Mouse (Mus musculus): ENCODE results near the gene Med24. TPM values are rescaled to one million over a fixed set of nuclear protein-coding genes. Genes with fewer than 3 reads are reported as not detected.
A peak's percentile ranks its signal among the peaks of the same experiment; 100 is the strongest.

The Med24 gene
- 58.4 and 62.7 TPM in 2 replicates for polyA plus RNA-seq (2014; fragmentation: Nextera tagmentation; extraction: Ambion mirVana)

DNA sequence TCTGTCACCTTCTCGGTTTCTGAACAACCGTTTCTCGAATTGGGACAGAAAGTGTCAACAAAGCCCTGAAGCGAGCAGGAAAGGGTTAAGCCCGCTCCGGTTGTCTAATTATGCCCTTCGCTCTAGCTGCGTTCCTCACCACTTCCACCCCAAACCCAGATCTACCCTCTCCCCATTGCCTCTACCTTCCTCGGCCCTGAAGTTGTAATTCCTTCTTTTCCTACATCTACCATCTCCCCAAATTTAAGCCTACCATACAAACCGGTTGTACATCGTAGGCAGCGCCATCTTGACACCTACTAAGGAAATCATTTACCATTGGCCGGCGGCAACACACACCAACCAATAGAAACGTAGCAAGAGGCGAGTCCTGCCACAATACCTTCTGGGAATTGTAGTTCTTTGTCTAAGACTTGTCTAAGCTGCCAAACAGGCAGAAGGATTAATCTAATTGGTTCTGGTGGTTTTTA is at the start of gene Med24:
TSS of gene Med24 (minus strand) at position 317 of the 470 bp plus-strand sequence.
- Histone ChIP-seq H3K27ac (peak within 1 kb of the TSS; percentile 85), H3K9ac (peak within 1 kb of the TSS; percentile 69), H3K4me2 (replicated peaks) (peak within 1 kb of the TSS; percentile 83), H3K27me3 (ENCODE audit: control insufficient read depth, insufficient read depth, low read length) (no peaks in the 10 kb centered on the region), H3K9me3 (ENCODE audit: control insufficient read depth, low read length) (no peaks in the 10 kb centered on the region), H3K4me3 (replicated peaks; ENCODE audit: low read length) (peak within 1 kb of the TSS; percentile 67), H3K36me3 (replicated peaks; ENCODE audit: control insufficient read depth, insufficient read depth) (peaks cover 29% of the 10 kb centered on the region), H3K4me1 (replicated peaks; ENCODE audit: control insufficient read depth, insufficient read depth, low read length) (peaks cover 8% of the 10 kb centered on the region)
- DNase-seq (ENCODE audit: low spot score), result peak; percentile 93
- WGBS, result 0% methylated on average over 16 of the region's 16 CpGs
- peak; percentile 94 for ATAC-seq (ENCODE audit: low FRiP score)

DNA sequence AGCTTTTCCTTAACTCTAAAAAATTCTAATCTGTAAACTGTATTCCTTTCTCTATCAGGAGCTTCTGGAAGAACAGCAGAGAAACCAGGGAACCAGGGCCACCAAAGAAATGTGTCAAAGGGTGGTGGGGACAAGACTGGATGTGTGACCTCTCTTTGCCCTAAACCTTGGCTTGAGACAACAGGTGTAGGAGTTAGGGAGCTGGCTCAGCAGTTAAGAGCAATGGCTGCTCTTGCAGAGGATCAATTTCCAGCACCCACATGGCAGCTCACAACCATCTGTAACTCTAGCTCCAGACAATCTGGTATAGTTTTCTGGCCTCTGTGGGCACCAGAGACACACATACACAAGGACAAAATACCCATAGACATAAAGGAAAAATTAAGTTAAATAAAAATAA is 48.7 kb upstream of the Med24 start:
- no peaks in the 10 kb centered on the region for H3K9me3 ChIP-seq (ENCODE audit: control insufficient read depth, low read length)
- no peak for ATAC-seq (ENCODE audit: low FRiP score)
- H3K4me1 ChIP-seq (replicated peaks; ENCODE audit: control insufficient read depth, insufficient read depth, low read length), result peaks cover 51% of the 10 kb centered on the region
- no peak overlapping the region for H3K4me2 ChIP-seq (replicated peaks)
- no peaks in the 10 kb centered on the region for H3K27me3 ChIP-seq (ENCODE audit: control insufficient read depth, insufficient read depth, low read length)
- DNase-seq (ENCODE audit: low spot score), result no peak
- H3K27ac ChIP-seq, result no peak overlapping the region
- H3K36me3 ChIP-seq (replicated peaks; ENCODE audit: control insufficient read depth, insufficient read depth), result no peaks in the 10 kb centered on the region
- no peak overlapping the region for H3K9ac ChIP-seq
- H3K4me3 ChIP-seq (replicated peaks; ENCODE audit: low read length), result no peak overlapping the region

DNA sequence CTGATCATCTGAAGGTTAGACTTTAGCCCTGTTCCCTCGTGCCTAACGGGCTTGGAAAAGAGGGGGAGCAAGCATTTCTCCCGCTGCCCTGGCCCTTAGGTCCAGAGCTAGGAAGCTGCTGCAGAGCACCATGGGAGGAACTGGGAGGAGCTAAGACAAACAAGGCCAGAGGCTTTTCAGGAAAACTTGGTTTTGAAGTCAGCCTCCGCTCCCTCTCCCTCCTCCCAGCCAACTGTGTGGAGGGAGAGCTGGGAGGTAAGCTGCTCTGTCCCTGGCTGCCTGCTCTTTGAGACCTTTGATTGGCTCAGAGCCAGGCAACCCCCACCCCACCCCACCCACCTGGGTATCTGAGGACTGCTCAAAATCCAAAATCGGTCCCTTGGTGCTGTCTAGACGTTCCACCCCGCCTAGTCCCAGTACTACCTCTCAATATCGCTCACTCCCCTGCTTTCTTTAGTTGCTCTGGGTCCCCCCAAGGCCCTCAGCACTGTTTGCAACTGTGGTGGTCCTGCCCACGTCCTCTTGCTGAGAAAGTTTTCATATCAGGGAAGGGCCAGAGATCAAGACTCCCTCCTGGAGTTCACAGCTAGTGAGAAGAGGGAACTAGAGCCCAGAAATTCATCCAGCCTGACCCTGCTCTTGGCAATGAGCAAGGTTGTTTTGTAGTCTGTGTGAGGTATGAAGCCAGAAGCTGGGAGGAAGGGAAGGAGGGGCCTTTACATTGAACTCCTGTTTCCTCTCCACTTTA is 47.8 kb upstream of the Med24 start:
- no peak overlapping the region for H3K4me3 ChIP-seq (replicated peaks; ENCODE audit: low read length)
- H3K27me3 ChIP-seq (ENCODE audit: control insufficient read depth, insufficient read depth, low read length), result no peaks in the 10 kb centered on the region
- ATAC-seq (ENCODE audit: low FRiP score) (no peak), DNase-seq (ENCODE audit: low spot score) (no peak)
- H3K36me3 ChIP-seq (replicated peaks; ENCODE audit: control insufficient read depth, insufficient read depth), result no peaks in the 10 kb centered on the region
- H3K4me1 ChIP-seq (replicated peaks; ENCODE audit: control insufficient read depth, insufficient read depth, low read length), result peaks cover 42% of the 10 kb centered on the region
- H3K9me3 ChIP-seq (ENCODE audit: control insufficient read depth, low read length), result no peaks in the 10 kb centered on the region
- 13% methylated on average over 9 of the region's 9 CpGs for WGBS
- peak overlapping the region; percentile 13; the same call in 1 of the 2 replicates for H3K4me2 ChIP-seq (replicated peaks)
- no peak overlapping the region; the same call in 1 of the 2 replicates for H3K9ac ChIP-seq
- peak overlapping the region; percentile 33 for H3K27ac ChIP-seq

DNA sequence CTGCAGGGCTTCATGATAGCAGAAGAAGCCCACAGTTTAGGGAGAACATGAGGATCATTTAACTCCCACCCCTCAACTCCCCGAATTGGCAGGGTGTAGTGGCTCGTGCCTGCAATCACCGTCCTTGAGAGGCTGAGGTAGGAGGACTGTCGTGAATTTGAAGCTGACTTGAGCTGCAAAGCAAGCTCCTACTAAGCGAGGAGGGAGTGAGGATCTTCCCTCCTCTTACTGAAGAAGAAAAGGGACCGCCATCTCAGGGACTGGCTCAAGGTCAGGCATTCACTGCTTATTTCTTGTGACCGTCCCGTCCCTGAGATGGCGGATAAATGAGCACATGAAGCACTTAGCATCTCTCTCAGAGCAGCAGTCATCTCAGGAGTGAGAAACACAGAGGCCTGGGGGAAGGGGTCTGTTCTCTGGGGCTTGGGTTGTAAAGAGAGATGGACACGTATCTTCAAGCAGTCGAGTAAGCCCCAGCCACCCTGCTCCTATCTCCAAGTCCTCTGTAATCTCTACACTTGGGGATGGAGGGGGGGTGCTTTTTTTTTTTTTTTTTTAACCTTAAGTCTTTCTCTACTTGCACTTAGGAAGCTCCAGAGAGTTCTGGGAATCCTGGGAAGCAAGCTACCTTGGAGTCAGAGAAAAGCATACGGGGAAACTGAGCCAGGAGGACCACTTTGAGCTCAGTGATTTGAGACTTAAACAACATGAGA is 47.0 kb upstream of the Med24 start:
- Histone ChIP-seq H3K9me3 (ENCODE audit: control insufficient read depth, low read length) (no peaks in the 10 kb centered on the region), H3K4me3 (replicated peaks; ENCODE audit: low read length) (no peak overlapping the region), H3K36me3 (replicated peaks; ENCODE audit: control insufficient read depth, insufficient read depth) (peaks cover 2% of the 10 kb centered on the region), H3K9ac (no peak overlapping the region; the same call in 1 of the 2 replicates), H3K27ac (peak overlapping the region; percentile 63), H3K4me1 (replicated peaks; ENCODE audit: control insufficient read depth, insufficient read depth, low read length) (peaks cover 36% of the 10 kb centered on the region), H3K27me3 (ENCODE audit: control insufficient read depth, insufficient read depth, low read length) (no peaks in the 10 kb centered on the region), H3K4me2 (replicated peaks) (peak overlapping the region; percentile 88)
- DNase-seq (ENCODE audit: low spot score) (no peak), ATAC-seq (ENCODE audit: low FRiP score) (no peak)
- WGBS, result 54% methylated on average over 12 of the region's 12 CpGs

DNA sequence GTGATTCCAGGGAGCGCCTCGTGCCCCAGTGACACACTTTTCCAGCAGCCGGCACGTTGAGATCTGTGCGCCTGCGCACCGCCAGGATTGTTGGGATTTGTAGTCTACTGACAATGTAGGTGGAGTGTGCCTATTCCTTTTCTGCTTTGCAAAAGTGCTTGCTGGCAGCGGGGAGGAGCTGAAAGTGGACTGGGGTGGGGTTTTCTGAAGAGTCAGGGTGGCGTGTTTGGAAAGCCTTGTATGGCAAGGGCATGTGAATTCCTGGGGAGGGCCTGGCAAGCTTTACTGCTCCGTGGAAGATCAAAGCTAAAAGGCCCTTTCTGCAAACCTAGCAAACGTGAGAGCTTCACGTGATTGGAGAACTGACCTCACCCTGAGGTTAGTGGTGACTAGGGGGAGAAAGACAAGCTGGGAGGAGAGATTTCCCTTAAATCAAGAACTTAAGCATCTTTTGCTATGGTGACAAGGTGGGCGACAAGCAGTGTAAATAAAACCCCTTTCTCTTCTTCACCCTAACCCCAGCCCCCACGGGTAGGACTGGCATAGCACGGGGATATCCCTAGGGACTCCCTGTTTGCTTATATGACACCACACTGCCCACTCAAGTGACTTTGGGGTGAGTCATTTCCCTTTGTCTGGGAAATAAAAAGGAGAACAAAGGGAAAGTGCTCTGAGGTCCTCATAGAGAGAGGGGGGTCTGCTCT is 46.3 kb upstream of the Med24 start:
- H3K4me3 ChIP-seq (replicated peaks; ENCODE audit: low read length), result peak overlapping the region; percentile 39
- peaks cover 9% of the 10 kb centered on the region for H3K36me3 ChIP-seq (replicated peaks; ENCODE audit: control insufficient read depth, insufficient read depth)
- 7% methylated on average over 15 of the region's 15 CpGs for WGBS
- H3K9ac ChIP-seq, result peak overlapping the region; percentile 41
- ATAC-seq (ENCODE audit: low FRiP score) (peak; percentile 88), DNase-seq (ENCODE audit: low spot score) (peak; percentile 95)
- H3K27ac ChIP-seq, result peak overlapping the region; percentile 63
- H3K27me3 ChIP-seq (ENCODE audit: control insufficient read depth, insufficient read depth, low read length), result no peaks in the 10 kb centered on the region
- no peaks in the 10 kb centered on the region for H3K9me3 ChIP-seq (ENCODE audit: control insufficient read depth, low read length)
- peaks cover 36% of the 10 kb centered on the region for H3K4me1 ChIP-seq (replicated peaks; ENCODE audit: control insufficient read depth, insufficient read depth, low read length)
- H3K4me2 ChIP-seq (replicated peaks), result peak overlapping the region; percentile 88

DNA sequence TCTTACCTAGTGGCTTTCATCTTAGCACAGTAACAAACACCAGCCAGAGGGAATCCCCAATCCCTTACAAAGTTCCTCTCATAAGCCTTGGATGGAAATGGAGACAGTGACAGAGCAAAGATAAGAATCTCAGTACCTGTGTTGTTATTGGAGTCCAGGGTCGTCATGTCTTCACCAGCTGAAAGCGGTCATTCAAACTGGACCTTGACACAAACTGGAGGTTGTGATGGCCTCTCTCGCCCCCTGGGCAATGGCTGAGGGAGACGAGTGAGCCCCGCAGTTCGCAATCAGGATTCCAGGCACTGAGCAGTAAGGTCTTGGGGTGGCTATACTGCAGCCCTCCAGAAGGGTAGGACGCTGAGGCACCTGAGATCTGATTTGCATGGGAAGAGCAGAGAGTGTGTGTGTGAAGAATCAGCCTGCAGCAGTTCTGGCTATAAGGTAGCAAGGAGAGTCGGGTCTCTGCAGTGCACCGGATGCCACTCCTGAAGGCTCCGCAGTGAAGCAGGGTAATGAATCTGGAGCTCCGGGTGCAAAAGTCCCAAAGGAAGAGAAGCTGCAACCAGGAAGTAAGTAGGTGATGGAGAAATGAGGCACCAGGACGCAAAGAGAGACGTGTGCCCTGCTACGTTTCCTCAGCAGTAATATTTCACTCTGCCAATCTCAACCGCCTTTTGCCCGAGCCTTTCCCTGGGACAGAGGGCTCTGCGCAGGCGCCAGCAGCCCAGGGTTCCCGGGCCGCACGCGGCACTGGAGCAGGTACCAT is 45.5 kb upstream of the Med24 start, which contains the start of gene Nr1d1:
TSS of gene Nr1d1 (minus strand) at position 752 of the 766 bp plus-strand sequence.
- peaks cover 36% of the 10 kb centered on the region for H3K4me1 ChIP-seq (replicated peaks; ENCODE audit: control insufficient read depth, insufficient read depth, low read length)
- peak within 1 kb of the TSS; percentile 41 for H3K9ac ChIP-seq
- peak within 1 kb of the TSS; percentile 39 for H3K4me3 ChIP-seq (replicated peaks; ENCODE audit: low read length)
- no peaks in the 10 kb centered on the region for H3K9me3 ChIP-seq (ENCODE audit: control insufficient read depth, low read length)
- DNase-seq (ENCODE audit: low spot score) (no peak), ATAC-seq (ENCODE audit: low FRiP score) (0 out of 2 replicates have a peak, but pooled peaks have one; percentile 10)
- H3K4me2 ChIP-seq (replicated peaks), result peak within 1 kb of the TSS; percentile 88
- no peaks in the 10 kb centered on the region for H3K27me3 ChIP-seq (ENCODE audit: control insufficient read depth, insufficient read depth, low read length)
- 2% methylated on average over 22 of the region's 22 CpGs for WGBS
- H3K27ac ChIP-seq, result peak within 1 kb of the TSS; percentile 63
- peaks cover 16% of the 10 kb centered on the region for H3K36me3 ChIP-seq (replicated peaks; ENCODE audit: control insufficient read depth, insufficient read depth)

DNA sequence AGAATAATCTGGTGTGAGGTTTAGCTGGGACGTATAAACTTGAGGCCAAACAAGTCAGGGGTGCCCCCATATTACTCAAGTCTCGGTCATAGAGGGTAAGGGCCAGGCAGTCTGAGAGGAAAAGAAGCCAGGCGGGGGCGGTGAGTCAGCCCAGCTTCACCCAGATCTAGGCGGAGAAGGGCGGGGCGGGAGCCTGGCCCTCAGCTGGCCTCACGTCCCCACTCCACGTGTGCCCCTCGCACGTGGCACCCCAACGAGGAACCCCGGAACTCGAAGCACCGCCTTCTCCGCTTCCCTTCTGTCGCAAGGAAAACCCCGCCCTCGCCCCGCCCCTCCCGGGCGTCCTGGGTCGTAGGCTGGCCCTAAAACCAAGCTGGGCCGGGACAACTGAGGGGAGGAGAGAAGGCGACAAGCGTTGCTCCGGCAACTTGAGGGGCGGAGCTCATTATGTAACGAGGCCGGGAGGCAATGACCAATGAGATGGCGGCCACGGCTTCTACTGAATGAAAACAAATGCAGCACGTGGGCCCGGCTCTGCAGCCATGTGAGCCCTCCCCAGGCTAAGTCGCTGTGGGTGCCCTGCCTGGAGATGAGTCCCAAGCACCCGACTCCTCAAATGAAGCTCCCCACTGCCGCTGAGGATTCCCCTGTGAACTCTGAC is 44.5 kb upstream of the Med24 start:
- peak overlapping the region; percentile 39 for H3K4me3 ChIP-seq (replicated peaks; ENCODE audit: low read length)
- WGBS, result under 1% methylated on average over 37 of the region's 37 CpGs

DNA sequence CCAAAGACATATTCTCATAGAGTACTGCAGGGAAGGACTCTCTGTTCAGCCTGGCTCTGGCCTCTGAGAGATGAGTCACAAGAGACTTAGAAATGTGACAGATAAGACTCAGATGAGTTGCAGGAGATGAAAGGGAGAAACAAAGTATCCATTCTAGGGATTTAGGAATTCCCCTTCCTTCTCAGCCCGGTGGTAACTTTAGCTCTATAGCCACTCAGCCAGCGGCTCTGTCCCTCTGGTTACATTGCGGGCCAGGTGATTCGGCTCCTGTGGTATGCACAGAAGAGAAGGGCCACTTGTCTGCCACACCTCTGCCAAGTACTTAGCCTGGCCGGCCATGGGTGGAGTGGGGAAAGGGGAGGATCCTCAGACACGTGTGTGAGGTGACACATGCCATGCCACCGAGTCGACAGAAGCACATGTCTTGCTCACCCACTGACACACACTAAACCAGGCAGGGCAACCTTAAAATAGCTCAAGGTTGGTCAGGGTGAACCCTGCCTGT is 43.5 kb upstream of the Med24 start:
- DNase-seq (ENCODE audit: low spot score), result no peak
- Histone ChIP-seq H3K36me3 (replicated peaks; ENCODE audit: control insufficient read depth, insufficient read depth) (peaks cover 34% of the 10 kb centered on the region), H3K4me3 (replicated peaks; ENCODE audit: low read length) (no peak overlapping the region), H3K9ac (no peak overlapping the region), H3K4me1 (replicated peaks; ENCODE audit: control insufficient read depth, insufficient read depth, low read length) (peaks cover 48% of the 10 kb centered on the region), H3K4me2 (replicated peaks) (peak overlapping the region; percentile 88), H3K9me3 (ENCODE audit: control insufficient read depth, low read length) (no peaks in the 10 kb centered on the region), H3K27ac (no peak overlapping the region), H3K27me3 (ENCODE audit: control insufficient read depth, insufficient read depth, low read length) (no peaks in the 10 kb centered on the region)
- ATAC-seq (ENCODE audit: low FRiP score), result no peak
- WGBS, result 78% methylated on average over 8 of the region's 8 CpGs

More for the DNA sequence above, 44.5 kb upstream of the Med24 start:
- H3K36me3 ChIP-seq (replicated peaks; ENCODE audit: control insufficient read depth, insufficient read depth), result peaks cover 26% of the 10 kb centered on the region
- peak overlapping the region; percentile 41 for H3K9ac ChIP-seq
- ATAC-seq (ENCODE audit: low FRiP score), result peak; percentile 46; the same call in 1 of the 2 replicates
- no peak overlapping the region; the same call in 1 of the 2 replicates for H3K27ac ChIP-seq
- no peaks in the 10 kb centered on the region for H3K27me3 ChIP-seq (ENCODE audit: control insufficient read depth, insufficient read depth, low read length)
- peaks cover 38% of the 10 kb centered on the region for H3K4me1 ChIP-seq (replicated peaks; ENCODE audit: control insufficient read depth, insufficient read depth, low read length)
- peak overlapping the region; percentile 88 for H3K4me2 ChIP-seq (replicated peaks)
- DNase-seq (ENCODE audit: low spot score), result peak; percentile 81
- H3K9me3 ChIP-seq (ENCODE audit: control insufficient read depth, low read length), result no peaks in the 10 kb centered on the region
